Mouse (Mus musculus): ENCODE data around the gene Btbd35f1. TPM values are rescaled to one million over a fixed set of nuclear protein-coding genes. Genes with fewer than 3 reads are reported as not detected.
"Not testable (repeated sequence)": the region's sequence is repeated elsewhere in the genome, so short reads cannot be mapped to it uniquely, and the experiment has no call there.

The Btbd35f1 gene
- not detected in 2 replicates for total RNA-seq (2014; rRNA removed)
- not detected in 2 replicates for polyA plus RNA-seq (2012; rRNA removed)

DNA sequence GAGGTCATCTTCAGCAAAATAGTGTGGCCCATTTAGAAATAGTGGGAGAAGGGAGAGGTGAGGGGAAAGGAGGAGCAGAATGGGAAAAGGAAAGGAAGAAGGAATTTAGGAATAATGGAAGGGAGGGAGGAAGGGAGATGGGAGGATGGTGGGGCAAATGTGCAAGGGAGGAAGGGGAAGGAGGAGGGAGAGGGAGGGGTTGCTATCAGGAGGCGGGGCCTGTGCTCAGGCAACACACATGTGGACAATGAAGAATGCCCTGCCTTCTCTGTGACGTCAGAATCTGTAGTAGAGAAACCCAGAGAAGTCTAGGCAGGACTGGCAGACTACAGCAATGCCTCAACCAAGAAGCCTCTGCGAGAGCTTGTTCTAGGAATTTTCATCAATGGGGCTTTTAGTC, at the start of gene Btbd35f1:
Btbd35f1 (plus strand) TSS at position 301 of the 400 bp plus-strand sequence.
- H3K4me1 ChIP-seq (ENCODE audit: control insufficient read depth, insufficient read depth, low read length); H3K36me3 ChIP-seq (ENCODE audit: control insufficient read depth, insufficient read depth, low read length); H3K4me3 ChIP-seq (ENCODE audit: insufficient read depth, low read depth, low read length); H3K79me2 ChIP-seq (ENCODE audit: control insufficient read depth, insufficient read depth, low read length); H3K27me3 ChIP-seq (ENCODE audit: control insufficient read depth, insufficient read depth, low read length); H3K9ac ChIP-seq (ENCODE audit: low read depth, low read length); H3K27ac ChIP-seq (replicated peaks; ENCODE audit: insufficient read depth, low read depth, low read length); DNase-seq (ENCODE audit: extremely low read depth, low read depth, low spot score): not testable (repeated sequence)
- no CpG with 5 or more reads among the region's 3 CpGs for WGBS

DNA sequence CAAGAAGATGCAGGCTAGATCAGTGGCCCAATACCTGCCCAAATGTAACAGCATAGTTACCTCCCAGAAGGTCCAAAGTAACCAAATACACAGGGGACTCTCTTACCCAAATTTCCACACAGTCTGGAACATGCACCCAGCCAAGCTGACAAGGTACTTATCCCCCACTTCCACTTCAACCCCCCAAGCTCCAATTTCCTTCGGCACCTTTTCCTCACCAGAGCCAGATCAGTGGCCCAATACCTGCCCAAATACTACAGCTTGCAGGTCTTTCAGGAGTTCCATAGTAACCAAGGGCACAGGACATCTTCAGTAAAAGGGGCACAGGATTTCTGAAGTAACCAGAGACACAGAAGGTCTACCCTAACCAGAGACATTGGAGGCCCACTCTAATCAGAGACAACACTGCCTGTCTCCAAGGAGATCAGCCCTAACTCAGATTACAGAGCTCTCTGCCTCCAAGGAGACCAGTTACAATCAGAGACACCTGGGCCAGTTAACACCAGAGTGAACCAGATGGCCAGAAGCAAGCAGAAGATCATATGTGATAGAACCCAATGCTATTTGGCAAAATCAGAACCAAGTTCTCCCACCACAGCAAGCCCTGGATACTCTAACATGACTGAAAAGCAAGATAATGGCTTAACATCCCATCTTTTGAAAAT, 31.2 kb downstream of the Btbd35f1 start:
- H3K9ac ChIP-seq (ENCODE audit: low read depth, low read length); DNase-seq (ENCODE audit: extremely low read depth, low read depth, low spot score); H3K4me3 ChIP-seq (ENCODE audit: insufficient read depth, low read depth, low read length); H3K4me1 ChIP-seq (ENCODE audit: control insufficient read depth, insufficient read depth, low read length); H3K27me3 ChIP-seq (ENCODE audit: control insufficient read depth, insufficient read depth, low read length); H3K27ac ChIP-seq (replicated peaks; ENCODE audit: insufficient read depth, low read depth, low read length); H3K79me2 ChIP-seq (ENCODE audit: control insufficient read depth, insufficient read depth, low read length); H3K36me3 ChIP-seq (ENCODE audit: control insufficient read depth, insufficient read depth, low read length): not testable (repeated sequence)
- WGBS, result 65% methylated on average over 1 of the region's 1 CpGs

DNA sequence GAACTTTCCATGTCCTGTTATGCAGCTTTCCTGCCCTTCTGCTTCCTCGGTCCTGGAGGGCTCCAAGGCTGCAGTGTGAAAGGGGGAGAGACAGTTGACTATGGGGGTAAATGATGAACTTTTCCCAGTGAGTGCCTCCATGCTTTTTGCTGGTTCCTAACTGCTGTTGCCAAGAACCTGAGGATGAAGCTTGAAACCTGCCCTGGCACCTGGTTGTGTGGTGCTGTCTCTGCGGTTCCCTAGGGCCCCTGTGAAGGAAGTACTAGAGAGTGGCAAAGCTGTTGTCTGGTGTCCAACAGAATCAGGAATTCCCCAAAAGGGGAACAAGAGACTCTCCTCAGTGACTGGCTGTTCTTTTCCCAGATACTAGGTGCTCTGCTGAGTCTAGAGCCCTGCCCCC, 41.2 kb downstream of the Btbd35f1 start:
- H3K4me3 ChIP-seq (ENCODE audit: insufficient read depth, low read depth, low read length); H3K27ac ChIP-seq (replicated peaks; ENCODE audit: insufficient read depth, low read depth, low read length); H3K36me3 ChIP-seq (ENCODE audit: control insufficient read depth, insufficient read depth, low read length); H3K4me1 ChIP-seq (ENCODE audit: control insufficient read depth, insufficient read depth, low read length); H3K79me2 ChIP-seq (ENCODE audit: control insufficient read depth, insufficient read depth, low read length); H3K9ac ChIP-seq (ENCODE audit: low read depth, low read length); DNase-seq (ENCODE audit: extremely low read depth, low read depth, low spot score); H3K27me3 ChIP-seq (ENCODE audit: control insufficient read depth, insufficient read depth, low read length): not testable (repeated sequence)
- WGBS, result 92% methylated on average over 1 of the region's 2 CpGs

DNA sequence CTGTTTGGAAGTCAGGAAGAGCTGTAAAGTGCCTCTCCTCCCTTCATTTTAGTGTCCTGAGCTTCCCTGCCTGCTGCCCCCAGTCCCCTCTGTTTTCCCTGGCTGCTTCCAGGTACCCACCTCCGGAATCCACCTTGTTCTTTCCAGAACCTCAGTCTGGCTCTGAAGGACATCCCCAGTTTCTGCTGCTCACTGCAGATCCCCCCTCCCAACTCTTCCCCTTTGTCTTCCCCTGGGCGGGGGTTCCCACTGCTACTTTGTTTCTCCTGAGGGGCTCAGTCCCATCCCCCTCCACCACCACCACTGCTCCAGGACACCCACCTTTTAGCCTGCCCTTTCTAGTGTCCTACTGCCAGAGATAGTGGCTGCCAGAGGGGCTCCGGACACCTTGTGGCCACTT, 41.6 kb downstream of the Btbd35f1 start:
- H3K9ac ChIP-seq (ENCODE audit: low read depth, low read length); H3K36me3 ChIP-seq (ENCODE audit: control insufficient read depth, insufficient read depth, low read length); H3K27me3 ChIP-seq (ENCODE audit: control insufficient read depth, insufficient read depth, low read length); H3K79me2 ChIP-seq (ENCODE audit: control insufficient read depth, insufficient read depth, low read length); H3K4me3 ChIP-seq (ENCODE audit: insufficient read depth, low read depth, low read length); H3K27ac ChIP-seq (replicated peaks; ENCODE audit: insufficient read depth, low read depth, low read length); H3K4me1 ChIP-seq (ENCODE audit: control insufficient read depth, insufficient read depth, low read length); DNase-seq (ENCODE audit: extremely low read depth, low read depth, low spot score): not testable (repeated sequence)
- 72% methylated on average over 3 of the region's 3 CpGs for WGBS

Other genes with a start within 250 kb of the Btbd35f1 start
- gene Gm5926, start 90.7 kb downstream of the Btbd35f1 start, total RNA-seq (2014; rRNA removed), result not detected in 2 replicates
- not detected in 2 replicates for gene Gm5926, start 90.7 kb downstream of the Btbd35f1 start, polyA plus RNA-seq (2012; rRNA removed)
- gene Btbd35f21, start 166.1 kb downstream of the Btbd35f1 start, total RNA-seq (2014; rRNA removed), result not detected in 2 replicates
- not detected in 2 replicates for gene Btbd35f21, start 166.1 kb downstream of the Btbd35f1 start, polyA plus RNA-seq (2012; rRNA removed)

Data from liver, adult 2 months (tissue).